Mouse (Mus musculus) forebrain, embryonic 13.5 days (tissue): ENCODE data around the gene Tmem215. TPM values are rescaled to one million over a fixed set of nuclear protein-coding genes. Genes with fewer than 3 reads are reported as not detected.

Experiments used
- ATAC-seq: fragments of 200-750 bp; cut with Nextera tagmentation; 2 replicates; pipeline ENCODE4 v1.8.0; 2017
- H3K27ac ChIP-seq: fragments of 300-500 bp; sonication (generic); 2 replicates; pipeline ENCODE4 v1.5.1; 2015; ENCODE audit warnings: inconsistent platforms, mild to moderate bottlenecking, moderate library complexity
- H3K27me3 ChIP-seq: fragments of 300-500 bp; sonication (generic); 2 replicates; pipeline ENCODE4 v1.6.1; 2015; ENCODE audit warnings: mild to moderate bottlenecking, inconsistent platforms
- H3K36me3 ChIP-seq: fragments of 300-500 bp; sonication (generic); 2 replicates; pipeline ENCODE4 v1.6.1; 2015; ENCODE audit warnings: mild to moderate bottlenecking, inconsistent platforms; ENCODE audit not compliant: poor library complexity, severe bottlenecking
- H3K4me1 ChIP-seq: fragments of 300-500 bp; sonication (generic); 2 replicates; pipeline ENCODE4 v1.6.1; 2015; ENCODE audit warnings: inconsistent platforms
- H3K4me2 ChIP-seq: fragments of 300-500 bp; sonication (generic); 2 replicates; pipeline ENCODE4 v1.6.1; 2015; ENCODE audit warnings: inconsistent platforms, mild to moderate bottlenecking, moderate library complexity
- H3K4me3 ChIP-seq: fragments of 300-500 bp; sonication (generic); 2 replicates; pipeline ENCODE4 v1.5.1; 2015; ENCODE audit warnings: mild to moderate bottlenecking, inconsistent platforms
- H3K9ac ChIP-seq: fragments of 300-500 bp; sonication (generic); 2 replicates; pipeline ENCODE4 v1.6.1; 2015; ENCODE audit warnings: mild to moderate bottlenecking, inconsistent platforms
- H3K9me3 ChIP-seq: fragments of 300-500 bp; sonication (generic); replicated peaks from 2 replicates; pipeline ENCODE4 v1.6.1; 2016; ENCODE audit warnings: inconsistent platforms
- WGBS: fragments of 180-500 bp; shearing (Covaris S2); methylation state at CpG from one replicate; pipeline ENCODE4 v1.1.7; 2015; 5-methylcytosine and 5-hydroxymethylcytosine counted together
- polyA plus RNA-seq: library from polyadenylated mRNA; unstranded; fragments of >200 nt; fragmentation: Nextera tagmentation; extraction: Ambion mirVana; gene quantifications from 2 replicates; pipeline ENCODE4 v1.2.1, GENCODE M21; 2015

Tmem215 gene
- 0.18 and 0.31 TPM in 2 replicates for polyA plus RNA-seq

DNA sequence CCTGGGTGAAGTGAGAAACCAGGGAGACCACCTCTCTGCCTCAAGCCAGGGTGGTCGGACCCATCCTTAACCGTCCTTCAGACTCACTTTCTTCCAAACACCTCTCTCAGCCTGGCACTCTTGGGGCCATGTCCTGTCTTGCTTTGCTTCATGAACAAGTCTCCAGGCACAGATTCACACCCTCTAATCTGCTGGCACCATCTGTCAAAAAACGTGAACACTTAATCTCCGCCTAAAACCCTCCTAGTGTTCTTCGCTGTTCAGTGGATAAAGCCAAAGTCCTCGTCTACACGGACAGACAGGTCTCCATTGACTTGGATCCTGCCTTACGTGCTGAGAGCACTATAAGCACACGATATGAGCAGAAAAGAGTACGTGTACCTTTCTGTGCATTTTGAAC, at the start of gene Tmem215:
TSS of gene Tmem215 (plus strand) at position 301 of the 400 bp plus-strand sequence.
- Histone ChIP-seq H3K4me2 (peak within 1 kb of the TSS; percentile 90), H3K4me3 (peak within 1 kb of the TSS; percentile 49), H3K27ac (no peak within 1 kb of the TSS), H3K36me3 (no peaks in the 10 kb centered on the region), H3K9me3 (no peaks in the 10 kb centered on the region), H3K27me3 (peaks cover 19% of the 10 kb centered on the region), H3K9ac (peak within 1 kb of the TSS; percentile 66), H3K4me1 (peaks cover 7% of the 10 kb centered on the region)
- 85% methylated on average over 10 of the region's 10 CpGs for WGBS
- ATAC-seq, result no peak

- Histone ChIP-seq H3K4me1 (no peaks in the 10 kb centered on the region), H3K36me3 (no peaks in the 10 kb centered on the region), H3K27ac (no peak overlapping the region), H3K27me3 (no peaks in the 10 kb centered on the region), H3K9me3 (peaks cover 10% of the 10 kb centered on the region), H3K9ac (no peak overlapping the region), H3K4me2 (no peak overlapping the region), H3K4me3 (no peak overlapping the region)
- ATAC-seq, result no peak
- 88% methylated on average over 5 of the region's 5 CpGs for WGBS
Observed at GRCm38 (mm10) chr4:40431916-40432315, 40.1 kb upstream of the Tmem215 start.

DNA sequence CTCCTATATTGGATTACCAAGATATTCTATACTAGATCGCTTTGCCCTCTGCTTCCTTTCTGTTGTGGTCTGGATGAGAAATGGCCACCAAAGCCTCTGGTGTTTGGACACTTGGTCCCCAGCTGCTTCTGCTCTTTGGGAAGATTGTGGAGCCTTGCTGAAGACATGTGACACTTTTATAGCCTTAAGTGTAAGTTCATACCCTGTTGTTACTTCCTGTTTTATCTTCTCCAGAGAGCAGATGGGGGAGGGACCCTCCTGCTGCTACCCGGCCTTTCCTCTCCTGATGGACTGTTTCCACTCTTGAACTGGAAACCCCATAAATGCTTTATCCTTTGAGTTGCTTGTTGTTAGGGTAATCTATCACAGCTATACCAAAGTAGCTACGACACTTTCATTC, 38.6 kb upstream of the Tmem215 start:
- Histone ChIP-seq H3K4me1 (no peaks in the 10 kb centered on the region), H3K27ac (no peak overlapping the region), H3K9me3 (peaks cover 15% of the 10 kb centered on the region), H3K36me3 (no peaks in the 10 kb centered on the region), H3K9ac (no peak overlapping the region), H3K4me3 (no peak overlapping the region), H3K27me3 (no peaks in the 10 kb centered on the region), H3K4me2 (no peak overlapping the region)
- ATAC-seq, result no peak
- 91% methylated on average over 3 of the region's 3 CpGs for WGBS

- no peaks in the 10 kb centered on the region for H3K4me1 ChIP-seq
- H3K9me3 ChIP-seq, result peaks cover 15% of the 10 kb centered on the region
- ATAC-seq, result no peak
- no peak overlapping the region for H3K4me2 ChIP-seq
- H3K36me3 ChIP-seq, result no peaks in the 10 kb centered on the region
- 62% methylated on average over 1 of the region's 1 CpGs for WGBS
- H3K4me3 ChIP-seq, result no peak overlapping the region
- H3K27ac ChIP-seq, result no peak overlapping the region
- no peak overlapping the region for H3K9ac ChIP-seq
- H3K27me3 ChIP-seq, result no peaks in the 10 kb centered on the region
Observed at GRCm38 (mm10) chr4:40434388-40434787, 37.6 kb upstream of the Tmem215 start.

GRCm38 (mm10) chr4:40443565-40443964, 28.4 kb upstream of the Tmem215 start:
- Histone ChIP-seq H3K4me1 (no peaks in the 10 kb centered on the region), H3K36me3 (no peaks in the 10 kb centered on the region), H3K4me3 (no peak overlapping the region), H3K27me3 (no peaks in the 10 kb centered on the region), H3K9ac (no peak overlapping the region), H3K9me3 (no peaks in the 10 kb centered on the region), H3K27ac (no peak overlapping the region), H3K4me2 (no peak overlapping the region)
- 93% methylated on average over 9 of the region's 9 CpGs for WGBS
- ATAC-seq, result no peak

- Histone ChIP-seq H3K4me3 (peak overlapping the region; percentile 49), H3K9me3 (no peaks in the 10 kb centered on the region), H3K27ac (no peak overlapping the region), H3K4me2 (peak overlapping the region; percentile 90), H3K27me3 (peaks cover 19% of the 10 kb centered on the region), H3K36me3 (no peaks in the 10 kb centered on the region), H3K4me1 (peaks cover 7% of the 10 kb centered on the region), H3K9ac (peak overlapping the region; percentile 66)
- ATAC-seq, result peak; percentile 94
- 4% methylated on average over 54 of the region's 55 CpGs for WGBS
Observed at GRCm38 (mm10) chr4:40472700-40473530, 935 bp downstream of the Tmem215 start.

DNA sequence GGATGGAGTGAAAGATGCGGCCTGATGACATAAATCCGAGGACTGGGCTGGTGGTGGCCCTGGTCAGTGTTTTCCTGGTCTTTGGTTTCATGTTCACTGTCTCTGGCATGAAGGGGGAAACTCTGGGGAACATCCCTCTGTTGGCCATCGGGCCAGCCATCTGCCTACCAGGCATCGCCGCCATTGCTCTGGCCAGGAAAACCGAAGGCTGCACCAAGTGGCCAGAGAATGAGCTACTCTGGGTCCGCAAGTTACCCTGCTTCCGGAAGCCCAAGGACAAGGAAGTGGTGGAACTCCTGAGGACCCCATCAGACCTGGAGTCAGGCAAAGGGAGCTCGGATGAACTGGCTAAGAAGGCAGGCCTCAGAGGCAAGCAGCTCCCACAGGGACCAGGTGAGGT, 1.9 kb downstream of the Tmem215 start:
- no peak for ATAC-seq
- H3K36me3 ChIP-seq, result no peaks in the 10 kb centered on the region
- WGBS, result 81% methylated on average over 9 of the region's 9 CpGs

DNA sequence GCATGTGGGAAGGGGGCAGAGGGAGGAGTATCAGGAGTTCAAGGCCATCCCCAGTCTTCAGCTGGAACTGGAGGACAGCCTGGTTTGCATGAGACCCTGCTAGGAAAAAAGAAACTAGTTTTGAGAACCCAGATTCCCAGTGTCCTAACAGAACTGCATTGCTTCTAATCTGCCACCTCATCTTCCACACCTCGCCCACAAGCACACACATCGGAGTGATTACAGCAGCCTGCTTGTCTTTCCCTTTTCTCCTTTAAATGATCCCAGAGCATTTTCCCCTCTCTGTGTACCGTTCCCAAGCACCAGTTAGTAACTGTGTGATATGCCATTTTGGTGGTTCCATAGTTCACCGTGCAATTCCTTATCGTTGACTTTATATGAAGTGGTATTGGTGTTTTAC, 6.0 kb downstream of the Tmem215 start:
- H3K9ac ChIP-seq, result no peak overlapping the region
- H3K36me3 ChIP-seq, result no peaks in the 10 kb centered on the region
- WGBS, result 90% methylated on average over 5 of the region's 5 CpGs
- no peak overlapping the region for H3K4me2 ChIP-seq
- peaks cover 2% of the 10 kb centered on the region for H3K4me1 ChIP-seq
- H3K4me3 ChIP-seq, result no peak overlapping the region
- peaks cover 8% of the 10 kb centered on the region for H3K27me3 ChIP-seq
- ATAC-seq, result no peak
- H3K27ac ChIP-seq, result no peak overlapping the region
- no peaks in the 10 kb centered on the region for H3K9me3 ChIP-seq

More for the DNA sequence above, 1.9 kb downstream of the Tmem215 start:
- no peaks in the 10 kb centered on the region for H3K9me3 ChIP-seq
- H3K4me3 ChIP-seq, result no peak overlapping the region
- no peak overlapping the region for H3K9ac ChIP-seq
- H3K27ac ChIP-seq, result no peak overlapping the region
- peaks cover 7% of the 10 kb centered on the region for H3K4me1 ChIP-seq
- H3K4me2 ChIP-seq, result 0 out of 2 replicates have a peak overlapping the region, but pooled peaks have one; percentile 90
- peaks cover 19% of the 10 kb centered on the region for H3K27me3 ChIP-seq

DNA sequence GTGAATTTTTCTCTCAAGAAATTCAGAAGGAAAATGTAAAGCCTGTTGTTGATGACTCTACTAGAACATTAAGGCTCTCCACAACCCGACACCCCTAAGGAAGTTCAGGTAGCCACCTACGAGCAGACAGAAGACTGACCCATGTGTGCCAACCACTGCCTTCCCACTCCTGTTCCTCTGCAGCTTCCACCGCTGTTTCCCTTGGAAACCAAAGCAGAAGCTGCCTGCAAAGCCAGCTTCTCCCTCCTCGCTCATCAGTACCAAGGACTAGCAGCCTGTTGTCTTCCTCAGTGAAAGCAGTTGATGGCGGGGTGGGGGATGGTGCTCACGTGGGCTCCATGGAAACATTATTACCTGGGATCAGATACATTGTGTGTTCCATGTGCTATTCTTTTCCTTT, 14.6 kb downstream of the Tmem215 start:
- Histone ChIP-seq H3K9ac (no peak overlapping the region), H3K27me3 (no peaks in the 10 kb centered on the region), H3K4me2 (no peak overlapping the region), H3K4me1 (no peaks in the 10 kb centered on the region), H3K36me3 (no peaks in the 10 kb centered on the region), H3K4me3 (no peak overlapping the region), H3K27ac (no peak overlapping the region), H3K9me3 (no peaks in the 10 kb centered on the region)
- WGBS, result 67% methylated on average over 6 of the region's 6 CpGs
- no peak for ATAC-seq

DNA sequence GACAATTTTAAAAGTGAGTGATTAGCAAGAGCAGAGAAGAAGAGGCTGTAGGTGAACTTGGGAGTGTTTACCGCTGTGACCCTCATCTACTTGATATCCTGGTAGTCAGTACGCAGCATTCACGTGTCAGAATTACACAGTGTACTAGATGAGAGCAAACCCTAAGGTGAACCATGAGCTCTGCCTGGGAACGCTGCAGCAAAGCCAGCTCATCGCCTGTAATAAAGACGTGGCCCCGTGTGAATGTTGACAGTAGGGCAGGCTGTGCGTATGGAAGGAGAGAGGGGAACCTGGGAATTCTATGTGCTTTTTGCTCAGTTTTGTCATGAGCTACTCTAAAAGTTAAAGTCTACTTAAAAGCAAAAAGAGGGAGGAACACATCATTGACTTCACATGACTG, 19.8 kb downstream of the Tmem215 start:
- no peaks in the 10 kb centered on the region for H3K9me3 ChIP-seq
- WGBS, result 92% methylated on average over 8 of the region's 8 CpGs

DNA sequence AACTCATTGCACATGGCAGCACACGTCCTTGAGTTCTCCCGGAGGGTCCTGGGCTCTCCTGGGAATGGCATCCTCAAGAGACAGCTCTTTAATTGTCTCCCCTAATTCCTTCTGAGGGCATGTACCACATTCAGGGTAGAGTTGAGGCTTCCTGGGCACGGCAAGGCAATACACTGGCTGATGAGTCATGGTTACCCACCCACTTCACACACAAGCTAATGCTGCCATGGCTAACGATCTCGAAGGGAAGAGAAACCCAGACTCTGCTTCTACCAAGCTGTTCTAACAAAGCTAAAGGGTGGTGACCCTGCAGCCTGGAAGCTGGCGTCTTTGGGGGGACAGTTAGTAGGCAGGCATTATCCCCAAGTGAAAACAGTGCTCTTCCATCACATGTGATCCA, 24.4 kb downstream of the Tmem215 start:
- Histone ChIP-seq H3K9ac (no peak overlapping the region), H3K9me3 (no peaks in the 10 kb centered on the region), H3K36me3 (no peaks in the 10 kb centered on the region), H3K27me3 (no peaks in the 10 kb centered on the region), H3K4me1 (no peaks in the 10 kb centered on the region), H3K27ac (no peak overlapping the region), H3K4me2 (no peak overlapping the region), H3K4me3 (no peak overlapping the region)
- ATAC-seq, result no peak
- WGBS, result 68% methylated on average over 6 of the region's 6 CpGs

More for the DNA sequence above, 19.8 kb downstream of the Tmem215 start:
- Histone ChIP-seq H3K4me3 (no peak overlapping the region), H3K36me3 (no peaks in the 10 kb centered on the region), H3K9ac (no peak overlapping the region), H3K27ac (no peak overlapping the region), H3K27me3 (no peaks in the 10 kb centered on the region), H3K4me2 (no peak overlapping the region), H3K4me1 (no peaks in the 10 kb centered on the region)
- no peak for ATAC-seq

GRCm38 (mm10) chr4:40496828-40497227, 24.8 kb downstream of the Tmem215 start:
- Histone ChIP-seq H3K27me3 (no peaks in the 10 kb centered on the region), H3K27ac (no peak overlapping the region), H3K4me1 (no peaks in the 10 kb centered on the region), H3K4me2 (no peak overlapping the region), H3K9ac (no peak overlapping the region), H3K36me3 (no peaks in the 10 kb centered on the region), H3K9me3 (no peaks in the 10 kb centered on the region), H3K4me3 (no peak overlapping the region)
- WGBS, result 96% methylated on average over 5 of the region's 5 CpGs
- ATAC-seq, result no peak
